ENCODE assay signal across 35 mouse cellular contexts in genomic region chr9:55009692-55010091, GRCm38 (mm10). TPM values are rescaled to one million over a fixed set of nuclear protein-coding genes. Genes with fewer than 3 reads are reported as not detected.
"Had no signal": no experiment of that assay in that cellular context is flagged by ENCODE, and none has a peak within 500 bp of the region (broad histone marks: within the 10 kb centered on the region; RNA-seq: fewer than 3 reads in every experiment).

No protein-coding gene starts in this region.

- H3K9ac ChIP-seq: embryonic facial prominence, embryonic 12.5 days; embryonic facial prominence, embryonic 13.5 days; embryonic facial prominence, embryonic 15.5 days; forebrain, embryonic 12.5 days; forebrain, embryonic 13.5 days; forebrain, embryonic 15.5 days; forebrain, postnatal 0 days had no signal

- H3K27me3 ChIP-seq: embryonic facial prominence, embryonic 12.5 days; embryonic facial prominence, embryonic 13.5 days; embryonic facial prominence, embryonic 15.5 days; forebrain, embryonic 12.5 days; forebrain, embryonic 13.5 days; forebrain, embryonic 15.5 days had no signal

- H3K27ac ChIP-seq: embryonic facial prominence, embryonic 10.5 days; embryonic facial prominence, embryonic 12.5 days; embryonic facial prominence, embryonic 13.5 days; embryonic facial prominence, embryonic 15.5 days; forebrain, embryonic 10.5 days; forebrain, embryonic 12.5 days; forebrain, embryonic 13.5 days; forebrain, embryonic 15.5 days; gastrocnemius, adult 2 months; heart, adult 2 months had no signal

- DNase-seq: cerebellum, adult 8-10 months; cerebellum, adult 9-10 months; cerebellum, adult 9-11 months; cerebellum, postnatal 10 days; cerebellum, postnatal 14 days; cerebellum, postnatal 25 days; cerebellum, postnatal 36 days; embryo, embryonic 11 days; forebrain, postnatal 0 days; gastrocnemius, adult 2 months; gastrocnemius, postnatal 10 days; gastrocnemius, postnatal 14 days; gastrocnemius, postnatal 25 days; gastrocnemius, postnatal 36 days; heart, adult 18-20 months; heart, adult 2 months had no signal

- H3K4me1 ChIP-seq: embryonic facial prominence, embryonic 12.5 days; embryonic facial prominence, embryonic 15.5 days; forebrain, embryonic 12.5 days; forebrain, embryonic 13.5 days; forebrain, embryonic 15.5 days had no signal

- H3K36me3 ChIP-seq: embryonic facial prominence, embryonic 10.5 days; embryonic facial prominence, embryonic 12.5 days; embryonic facial prominence, embryonic 13.5 days; embryonic facial prominence, embryonic 15.5 days; forebrain, embryonic 10.5 days; forebrain, embryonic 12.5 days; forebrain, embryonic 15.5 days had no signal

- H3K4me2 ChIP-seq: embryonic facial prominence, embryonic 12.5 days; embryonic facial prominence, embryonic 13.5 days; embryonic facial prominence, embryonic 15.5 days; forebrain, embryonic 12.5 days; forebrain, embryonic 13.5 days; forebrain, embryonic 15.5 days had no signal

- ATAC-seq: forebrain, embryonic 13.5 days; forebrain, embryonic 14.5 days; forebrain, embryonic 15.5 days; forebrain, embryonic 16.5 days; forebrain, postnatal 0 days had no signal

- H3K9me3 ChIP-seq: embryonic facial prominence, embryonic 10.5 days; embryonic facial prominence, embryonic 12.5 days; embryonic facial prominence, embryonic 13.5 days; embryonic facial prominence, embryonic 15.5 days; forebrain, embryonic 10.5 days; forebrain, embryonic 12.5 days; forebrain, embryonic 13.5 days; forebrain, embryonic 15.5 days had no signal

- H3K4me3 ChIP-seq: embryonic facial prominence, embryonic 10.5 days; embryonic facial prominence, embryonic 12.5 days; embryonic facial prominence, embryonic 13.5 days; embryonic facial prominence, embryonic 15.5 days; erythroblast, embryonic 14.5 days; forebrain, embryonic 10.5 days; forebrain, embryonic 12.5 days; forebrain, embryonic 13.5 days; forebrain, embryonic 15.5 days; gastrocnemius, adult 2 months; heart, adult 2 months had no signal

RNA-seq across cellular contexts. Expression of gene Chrna3, which starts 16.7 kb away (rescaled TPM):
- total RNA-seq: common myeloid progenitor, adult 5-6 weeks; gastrocnemius, adult 18-20 months; gastrocnemius, adult 2 months; gastrocnemius, adult 8-10 months; gastrocnemius, postnatal 14 days; gastrocnemius, postnatal 25 days; gastrocnemius, postnatal 36 days; granulocyte monocyte progenitor cell, adult 5-6 weeks; heart, adult 18-20 months; heart, adult 8-10 months had no signal
- polyA plus RNA-seq: erythroblast, embryonic 14.5 days; gonadal fat pad, adult 2 months had no signal

RNA-seq across cellular contexts. Expression of gene Chrna5, which starts 29.0 kb away (rescaled TPM):
- total RNA-seq: common myeloid progenitor, adult 5-6 weeks; gastrocnemius, adult 18-20 months; gastrocnemius, adult 2 months; gastrocnemius, postnatal 10 days; gastrocnemius, postnatal 25 days; gastrocnemius, postnatal 36 days; granulocyte monocyte progenitor cell, adult 5-6 weeks; heart, adult 18-20 months; heart, adult 2 months; heart, adult 8-10 months had no signal
- polyA plus RNA-seq: erythroblast, embryonic 14.5 days; heart, adult 2 months had no signal

RNA-seq across cellular contexts. Expression of gene Chrnb4, which starts 38.9 kb away (rescaled TPM):
- total RNA-seq: common myeloid progenitor, adult 5-6 weeks; gastrocnemius, adult 2 months; gastrocnemius, postnatal 14 days; granulocyte monocyte progenitor cell, adult 5-6 weeks had no signal
- polyA plus RNA-seq: erythroblast, embryonic 14.5 days had no signal

RNA-seq across cellular contexts. Expression of gene AY074887, which starts 58.9 kb away (rescaled TPM):
- total RNA-seq: forebrain, postnatal 0 days; gastrocnemius, adult 18-20 months; gastrocnemius, adult 2 months; gastrocnemius, adult 8-10 months; gastrocnemius, postnatal 10 days; gastrocnemius, postnatal 14 days; gastrocnemius, postnatal 25 days; gastrocnemius, postnatal 36 days; granulocyte monocyte progenitor cell, adult 5-6 weeks; heart, adult 18-20 months; heart, adult 2 months; heart, adult 8-10 months had no signal
- polyA plus RNA-seq: cortical plate, adult 2 months; erythroblast, embryonic 14.5 days; frontal cortex, adult 2 months; heart, adult 2 months had no signal
